Mouse (Mus musculus): ENCODE data around the gene Txndc8.

Txndc8 gene

GRCm38 (mm10) chr4:58009024-58009423 lies at the start of gene Txndc8:
TSS of gene Txndc8 (minus strand) at chr4:58009124.
- no peak for DNase-seq (ENCODE audit: low spot score)

GRCm38 (mm10) chr4:58055653-58056052 lies 46.7 kb upstream of the Txndc8 start:
- DNase-seq (ENCODE audit: low spot score): no peak

DNA sequence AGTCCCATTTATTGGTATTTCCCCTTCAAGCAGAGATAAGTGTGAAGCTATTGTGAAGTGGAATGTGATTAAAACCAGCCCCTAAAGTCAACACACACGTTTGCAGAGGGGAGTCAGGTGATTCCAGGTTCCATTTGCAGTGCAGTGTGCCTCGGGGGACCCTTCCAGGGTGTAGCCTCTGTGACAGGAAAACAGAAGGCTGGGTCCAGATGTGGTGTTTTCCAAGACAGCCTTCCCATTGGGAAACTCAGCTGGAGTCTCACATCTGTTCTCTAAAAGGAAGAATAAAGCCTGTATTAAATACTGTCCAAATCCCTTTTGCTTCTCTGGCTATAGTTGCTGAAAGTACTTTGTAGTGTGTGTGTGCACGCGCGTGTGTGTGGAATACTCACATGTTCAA lies 45.5 kb upstream of the Txndc8 start:
- DNase-seq (ENCODE audit: low spot score): no peak

DNA sequence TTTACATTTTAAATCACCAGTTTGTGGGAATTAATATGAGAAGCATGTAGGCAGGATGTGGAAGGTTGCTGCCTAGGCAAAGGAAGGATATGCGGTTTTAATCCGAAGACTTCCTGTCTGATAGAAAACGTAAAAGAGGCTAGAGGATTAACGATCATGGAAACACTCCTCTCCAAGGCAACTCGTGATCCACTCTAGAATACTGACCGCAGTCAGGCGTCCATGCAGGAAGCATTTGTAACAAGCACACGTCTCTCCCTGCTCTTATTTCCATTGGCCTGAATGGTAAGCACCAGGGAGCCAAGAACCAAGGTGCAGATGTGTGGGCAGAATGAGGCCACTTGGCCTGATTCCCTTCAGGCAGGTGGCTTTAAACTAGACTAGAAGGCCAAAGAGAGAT lies 41.8 kb upstream of the Txndc8 start:
- DNase-seq (ENCODE audit: low spot score): no peak

DNA sequence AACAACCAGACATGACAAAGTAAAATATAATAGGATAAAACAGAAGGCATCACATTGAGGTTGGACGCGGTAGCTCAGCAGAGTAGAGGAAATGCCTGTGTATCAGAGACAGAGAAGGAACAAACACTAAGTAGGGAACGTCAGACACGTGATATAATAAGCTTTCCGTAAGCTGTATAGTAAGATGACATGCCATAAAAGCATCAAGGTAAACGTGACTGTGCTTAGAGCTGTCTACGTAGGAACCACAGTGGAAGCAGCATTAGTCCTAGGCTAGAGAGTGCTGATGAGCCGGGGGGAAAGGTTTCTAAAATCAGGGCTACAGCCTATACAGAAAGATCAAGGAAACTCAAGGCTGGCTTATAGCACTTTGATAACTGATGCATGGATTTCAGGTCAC lies 41.4 kb upstream of the Txndc8 start:
- DNase-seq (ENCODE audit: low spot score): no peak

DNA sequence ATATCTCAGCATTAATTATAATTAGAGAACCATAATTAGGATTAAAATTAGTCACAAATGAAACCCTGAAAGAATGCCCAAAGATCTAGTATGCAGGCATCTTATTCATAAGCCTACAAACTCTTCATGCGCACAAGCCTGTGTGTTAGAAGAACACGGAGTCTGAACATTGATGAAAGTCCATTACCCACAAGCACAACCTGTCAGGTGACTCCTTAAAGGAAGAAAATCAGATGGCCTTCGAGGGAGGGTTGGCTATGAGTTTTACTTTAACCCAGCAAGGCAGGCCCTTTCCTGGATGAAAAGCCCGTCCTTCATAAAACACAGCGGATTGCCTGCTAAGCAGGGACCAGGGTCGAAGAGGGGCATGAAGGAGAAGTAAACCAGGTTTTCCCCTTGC lies 35.9 kb upstream of the Txndc8 start:
- no peak for DNase-seq (ENCODE audit: low spot score)

- no peak for DNase-seq (ENCODE audit: low spot score)
These were observed 35.4 kb upstream of the Txndc8 start for GRCm38 (mm10) chr4:58044356-58044755.

- no peak for DNase-seq (ENCODE audit: low spot score)
These were observed 31.2 kb upstream of the Txndc8 start for GRCm38 (mm10) chr4:58040093-58040492.

DNA sequence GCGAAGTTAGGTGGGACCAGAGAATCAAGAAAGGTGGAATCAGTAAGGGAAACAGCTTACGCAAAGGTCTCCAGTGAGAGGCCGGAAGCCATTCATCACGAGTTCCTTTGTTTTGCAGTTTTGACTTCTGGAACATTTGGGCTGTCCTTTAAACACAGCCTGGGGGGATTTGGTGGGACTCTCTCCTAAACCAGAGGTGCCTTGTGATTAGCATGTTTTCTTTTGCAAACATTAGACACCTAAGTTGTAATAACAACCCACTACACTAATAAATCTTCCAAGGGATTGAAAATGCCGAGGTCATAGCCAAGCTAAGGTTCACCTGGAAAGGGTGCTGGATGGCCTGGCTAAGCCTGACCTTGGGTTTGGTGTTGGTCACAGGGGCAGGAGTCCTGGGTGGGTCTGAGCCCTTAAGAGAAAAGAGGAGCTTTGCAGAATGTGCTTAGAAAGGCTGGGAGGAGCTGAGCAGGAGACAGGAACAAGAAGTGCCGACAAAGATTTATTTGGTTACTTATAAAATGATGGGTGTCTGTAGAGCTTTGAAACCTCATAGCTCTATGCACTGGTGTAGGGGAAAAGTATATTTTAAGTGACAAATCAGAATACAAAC lies 28.3 kb upstream of the Txndc8 start:
- DNase-seq (ENCODE audit: low spot score): no peak

- DNase-seq (ENCODE audit: low spot score): no peak
These were observed 25.7 kb upstream of the Txndc8 start for GRCm38 (mm10) chr4:58034663-58035062.

GRCm38 (mm10) chr4:58032714-58033113 lies 23.8 kb upstream of the Txndc8 start:
- no peak for DNase-seq (ENCODE audit: low spot score)

DNA sequence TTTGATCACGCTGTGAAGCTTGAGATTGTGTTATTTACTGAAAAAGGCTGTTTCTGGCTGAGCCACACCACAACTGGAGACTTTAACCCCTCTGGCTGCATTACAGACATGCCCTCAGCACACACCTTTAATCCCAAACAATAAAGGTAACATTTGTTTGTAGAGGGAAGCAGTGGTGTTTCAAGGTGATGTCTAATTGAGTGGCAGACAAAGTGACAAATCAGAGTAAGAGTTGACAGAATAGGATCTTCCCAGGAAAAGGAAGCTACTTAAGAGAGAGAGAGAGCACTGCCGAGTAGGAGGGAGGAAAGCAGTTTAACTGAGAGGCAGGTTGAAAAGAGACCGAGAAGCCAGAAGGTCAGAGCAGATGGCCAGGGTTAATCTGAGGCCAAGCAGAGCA lies 5.4 kb downstream of the Txndc8 start:
- peak; percentile 4 for DNase-seq (ENCODE audit: low spot score)

DNA sequence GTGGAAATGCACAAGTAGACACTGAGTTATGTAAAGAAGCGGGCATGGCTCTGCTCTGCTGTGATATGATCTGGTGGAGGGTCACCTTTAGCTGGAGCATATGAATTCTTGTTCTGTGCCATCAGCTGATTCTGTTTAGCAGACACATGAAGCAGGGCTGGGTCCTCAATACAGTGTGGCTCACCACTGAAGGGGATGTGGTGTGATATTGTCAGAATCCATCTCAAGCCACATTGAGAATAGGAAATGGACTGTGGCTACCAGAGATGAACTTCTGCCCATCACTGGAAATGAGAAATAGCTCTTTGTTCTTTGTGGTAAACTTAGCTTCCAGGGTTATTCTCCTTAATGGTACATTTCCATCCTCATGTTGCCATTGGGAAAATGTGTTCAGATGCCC lies 17.5 kb downstream of the Txndc8 start:
- no peak for DNase-seq (ENCODE audit: low spot score)

DNA sequence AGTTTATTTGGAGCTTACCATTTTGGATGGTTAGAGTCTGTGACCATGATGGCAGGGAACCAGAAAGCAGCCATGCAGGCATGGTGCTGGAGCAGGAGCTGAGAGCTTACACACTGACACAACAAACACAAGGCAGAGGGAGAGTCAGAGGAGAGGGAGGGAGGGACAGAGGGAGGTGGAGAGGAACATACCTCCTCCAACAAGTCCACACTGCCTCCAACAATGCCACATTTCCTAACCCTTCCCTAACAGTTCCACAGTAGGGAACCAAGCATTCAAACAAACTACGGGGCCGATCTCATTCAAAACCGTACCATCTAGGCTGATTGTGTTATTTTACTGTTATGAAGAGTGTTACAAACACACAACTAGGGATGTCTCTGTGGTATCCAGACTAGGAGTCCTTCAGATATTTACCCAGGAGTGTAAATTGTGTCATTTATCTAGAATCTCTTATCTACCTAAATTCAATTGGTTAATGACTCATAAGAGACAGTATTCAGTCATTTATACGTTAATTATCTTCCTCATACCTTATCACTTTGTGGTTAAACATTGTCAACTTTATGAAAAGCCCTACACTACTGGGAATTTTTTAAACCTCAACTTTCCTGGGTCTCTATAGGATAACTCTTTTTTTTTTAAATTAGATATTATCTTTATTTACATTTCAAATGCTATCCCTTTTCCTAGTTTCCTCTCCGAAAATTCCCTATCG lies 34.4 kb downstream of the Txndc8 start:
- DNase-seq (ENCODE audit: low spot score): no peak

DNA sequence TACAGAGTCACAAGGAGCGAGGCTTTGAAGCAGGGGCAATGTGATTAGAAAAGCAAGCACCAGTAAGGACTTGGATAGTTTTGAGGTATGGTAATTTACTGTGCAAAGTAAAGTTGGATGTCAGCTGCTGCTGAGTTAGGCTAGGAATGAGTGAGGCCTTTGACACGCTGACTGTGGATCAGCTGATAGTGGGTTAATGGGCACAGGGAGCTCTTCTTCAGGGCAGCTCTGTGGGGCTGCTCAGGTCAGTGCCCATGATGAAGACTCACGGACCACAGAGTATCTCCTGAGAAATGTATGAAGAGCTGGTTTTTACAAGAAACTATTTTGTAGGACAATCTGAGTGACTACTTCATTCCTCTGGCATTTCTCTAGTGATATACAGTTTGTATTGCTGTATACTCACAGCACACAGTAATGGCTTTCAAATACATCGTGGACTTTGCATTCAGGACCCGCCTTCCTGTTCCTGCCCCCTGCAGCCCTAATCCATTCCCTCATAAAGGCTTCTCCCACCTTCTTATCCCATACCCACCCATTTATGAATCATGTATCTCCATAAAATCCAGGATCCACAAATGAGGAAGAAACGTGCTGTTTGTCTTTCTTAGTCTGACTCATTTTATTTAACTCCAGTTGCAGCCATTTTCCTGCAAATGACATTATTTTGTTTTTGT lies 35.2 kb downstream of the Txndc8 start:
- no peak for DNase-seq (ENCODE audit: low spot score)

DNA sequence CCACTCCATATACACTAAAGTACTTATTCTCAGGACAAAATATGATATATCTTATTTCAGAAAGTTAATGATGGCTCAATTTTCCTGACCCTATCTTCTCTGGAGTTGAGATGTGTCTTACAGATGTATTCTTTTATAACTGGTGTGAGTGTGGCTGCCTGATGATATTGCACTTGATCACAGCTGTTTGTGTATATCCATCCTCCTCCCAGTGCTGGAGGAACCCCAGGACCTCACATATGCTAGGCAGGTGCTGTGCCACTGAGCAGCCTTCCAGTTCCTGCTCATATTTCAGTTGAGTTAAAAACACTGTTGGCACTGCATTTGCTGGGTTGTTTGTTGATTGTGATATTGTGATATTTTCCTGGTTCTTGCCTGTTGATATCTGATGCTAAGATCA lies 38.6 kb downstream of the Txndc8 start:
- DNase-seq (ENCODE audit: low spot score): no peak

DNA sequence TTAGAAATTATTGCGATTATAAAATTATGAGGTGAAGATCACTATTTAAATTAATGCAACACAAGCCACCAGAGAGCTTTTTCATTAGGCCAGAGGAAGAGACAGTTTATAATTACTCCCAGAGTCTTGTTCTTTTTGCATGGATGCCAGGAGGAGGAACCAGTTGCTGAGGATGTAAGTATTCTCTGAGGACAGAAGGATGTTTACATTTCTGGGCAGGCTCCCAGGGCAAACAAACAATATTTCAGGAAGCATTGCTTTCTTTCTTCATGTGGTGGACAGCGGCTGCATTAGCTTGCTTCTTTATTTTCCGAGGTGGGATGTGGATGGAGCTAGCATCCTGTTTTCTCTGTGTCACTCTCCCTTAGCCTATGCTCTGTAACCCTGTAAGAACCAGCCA lies 41.7 kb downstream of the Txndc8 start:
- DNase-seq (ENCODE audit: low spot score): no peak

DNA sequence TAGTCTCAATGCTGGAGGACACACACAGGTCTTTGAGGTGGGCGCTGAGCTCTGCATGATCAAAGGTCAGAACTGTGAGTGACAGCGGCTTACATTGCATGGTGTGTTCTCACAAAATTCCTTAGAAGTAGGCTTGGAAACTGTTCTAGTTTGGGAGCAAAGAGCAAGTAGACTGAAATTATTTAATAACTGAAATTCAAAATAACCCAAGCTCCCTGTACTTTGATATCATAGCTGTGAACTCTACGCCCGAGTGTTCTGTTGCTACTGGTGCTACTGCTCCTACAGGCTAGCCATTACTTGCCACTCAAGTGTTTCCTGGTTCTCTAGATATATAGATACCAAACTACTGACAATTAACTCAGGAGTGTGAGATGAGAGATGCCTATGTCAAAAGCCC lies 43.4 kb downstream of the Txndc8 start:
- no peak for DNase-seq (ENCODE audit: low spot score)

DNA sequence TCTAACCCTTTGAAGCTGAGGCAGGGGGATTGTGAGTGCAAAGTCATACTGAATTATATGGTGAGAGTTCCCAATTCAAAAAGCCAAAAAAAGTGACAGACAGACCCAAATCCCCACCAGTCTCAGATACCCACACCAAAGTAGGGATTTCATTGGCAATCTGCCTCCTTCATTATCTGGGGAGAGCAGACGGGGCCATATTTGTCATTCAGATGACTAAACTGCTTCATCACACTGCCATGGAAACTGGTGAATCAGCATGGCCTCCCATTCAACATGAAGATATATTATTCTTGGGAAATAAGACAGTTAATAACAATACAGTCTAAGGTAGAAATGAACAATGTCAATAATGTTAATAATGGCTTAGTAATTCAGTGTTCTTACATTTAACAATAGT lies 44.8 kb downstream of the Txndc8 start:
- no peak for DNase-seq (ENCODE audit: low spot score)

- no peak for DNase-seq (ENCODE audit: low spot score)
These were observed 49.9 kb downstream of the Txndc8 start for GRCm38 (mm10) chr4:57959056-57959455.

- no peak for DNase-seq (ENCODE audit: low spot score)
These were observed 50.8 kb downstream of the Txndc8 start for GRCm38 (mm10) chr4:57958098-57958497.

- no peak for DNase-seq (ENCODE audit: low spot score)
These were observed 51.5 kb downstream of the Txndc8 start for GRCm38 (mm10) chr4:57957200-57958085.

Data from embryo, embryonic 10.5 days (tissue).